Mouse (Mus musculus) right cerebral cortex, adult 18-20 months (tissue): Measurements from ENCODE around the gene Caln1.
A peak's percentile ranks its signal among the peaks of the same experiment; 100 is the strongest.
"Not testable (repeated sequence)": the region's sequence is repeated elsewhere in the genome, so short reads cannot be mapped to it uniquely, and the experiment has no call there.

Experiments used
- DNase-seq: peaks from one replicate; pipeline ENCODE4 v3.0.0; 2022; ENCODE audit warnings: mixed read lengths

Gene Caln1

GRCm38 (mm10) chr5:130553916-130554315 is 184.7 kb downstream of the Caln1 start:
- DNase-seq = no peak

GRCm38 (mm10) chr5:130563146-130563545 is 193.9 kb downstream of the Caln1 start:
- no peak for DNase-seq

DNA sequence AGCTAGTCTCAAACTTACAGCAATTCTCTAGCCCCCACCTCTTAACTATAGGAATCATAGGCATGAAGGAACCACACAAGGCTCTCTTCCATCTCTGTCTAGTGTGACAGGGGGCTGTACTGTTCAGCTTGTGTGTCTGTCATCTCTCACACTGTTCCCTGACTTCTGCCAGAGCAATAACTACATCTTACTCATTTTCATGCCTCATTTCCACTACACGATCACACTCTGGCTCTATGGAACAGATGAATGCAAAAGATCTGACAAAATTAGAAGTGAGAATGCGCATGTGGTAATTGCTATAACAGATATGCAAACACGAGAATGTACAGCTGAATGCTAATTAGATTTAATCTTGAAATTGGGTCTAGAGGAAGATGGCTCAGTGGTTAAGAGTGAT is 196.7 kb downstream of the Caln1 start:
- peak; percentile 23 for DNase-seq

GRCm38 (mm10) chr5:130577581-130577980 is 208.3 kb downstream of the Caln1 start:
- DNase-seq = no peak

- peak; percentile 23 for DNase-seq
Observed at GRCm38 (mm10) chr5:130584042-130584441, 214.8 kb downstream of the Caln1 start.

DNA sequence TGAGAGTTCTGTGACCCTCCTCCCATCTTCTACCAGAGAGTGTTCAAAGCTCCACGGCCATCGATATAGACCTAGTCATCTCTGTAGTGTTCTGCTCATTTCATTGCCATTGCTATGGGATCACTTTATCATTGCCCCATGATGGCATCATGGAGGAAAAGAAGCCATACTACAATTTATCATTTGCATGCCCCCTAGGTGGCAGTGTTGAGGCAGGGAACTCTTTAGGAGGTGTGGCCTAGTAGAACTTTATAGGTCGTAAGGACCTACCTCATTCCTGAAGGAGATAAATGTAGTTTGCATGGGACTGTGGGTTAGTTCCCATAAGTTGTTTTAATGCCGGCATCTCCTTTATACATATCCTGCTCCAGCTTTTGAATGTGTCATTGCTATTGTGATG is 217.0 kb downstream of the Caln1 start:
- DNase-seq = no peak

DNA sequence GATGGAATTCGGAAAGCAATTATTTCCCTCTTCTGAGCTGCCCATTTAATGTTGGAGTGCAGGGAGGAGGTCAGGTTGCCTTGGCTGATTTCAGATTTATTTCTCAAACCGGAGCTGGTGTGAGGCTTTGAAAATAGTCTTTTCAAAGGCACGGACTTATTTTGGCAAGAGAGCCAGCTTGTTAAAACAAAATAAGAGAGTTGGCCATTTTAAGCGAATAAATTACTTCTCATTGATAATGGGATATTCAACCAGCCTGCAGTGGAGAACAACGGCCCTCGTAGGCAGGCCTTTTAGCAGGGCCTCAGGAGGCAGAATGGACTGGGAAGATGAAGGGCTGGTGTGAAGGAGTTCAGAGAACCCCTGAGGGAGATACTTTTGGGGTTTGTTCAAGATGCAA is 227.3 kb downstream of the Caln1 start:
- DNase-seq = no peak

GRCm38 (mm10) chr5:130613657-130614056 is 244.4 kb downstream of the Caln1 start:
- no peak for DNase-seq

DNA sequence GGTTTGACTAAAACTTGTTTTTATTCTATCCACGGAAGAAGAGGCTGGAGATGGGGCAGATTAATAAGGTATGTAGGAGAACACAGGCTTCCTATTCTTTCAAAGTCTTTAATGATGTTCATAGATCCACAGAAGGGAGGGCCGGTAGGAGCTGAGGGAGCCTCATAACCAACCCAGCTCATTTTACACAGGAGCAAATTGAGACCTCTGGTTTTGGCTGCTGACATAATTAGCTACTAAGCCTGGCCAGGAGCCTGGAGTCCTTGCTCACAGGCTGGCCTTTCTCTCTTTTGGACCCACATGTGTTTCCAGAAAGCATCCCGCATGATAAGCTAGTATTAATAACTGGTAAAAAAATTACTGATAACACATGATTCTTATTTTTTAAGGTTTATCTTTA is 245.0 kb downstream of the Caln1 start:
- DNase-seq = no peak

DNA sequence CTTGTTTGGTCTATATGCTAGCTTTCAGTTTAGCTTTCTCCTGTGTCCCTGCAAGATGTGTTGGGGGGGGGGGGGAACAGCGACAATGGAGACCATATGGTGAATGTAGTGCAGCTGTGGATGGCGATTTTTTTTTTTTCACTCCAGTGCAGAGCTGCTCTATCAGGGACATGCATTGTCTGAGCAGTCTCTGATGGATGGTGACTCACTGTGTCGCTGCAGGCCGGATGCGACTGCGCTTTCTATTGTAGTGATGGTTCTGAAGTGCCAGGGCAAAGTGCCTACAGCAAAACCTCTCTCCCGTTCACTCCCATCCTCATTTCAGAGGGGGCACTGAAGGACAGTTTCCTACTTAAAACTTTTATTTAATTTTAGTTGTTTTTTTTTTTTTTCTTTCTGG is 250.8 kb downstream of the Caln1 start:
- DNase-seq = peak; percentile 19

DNA sequence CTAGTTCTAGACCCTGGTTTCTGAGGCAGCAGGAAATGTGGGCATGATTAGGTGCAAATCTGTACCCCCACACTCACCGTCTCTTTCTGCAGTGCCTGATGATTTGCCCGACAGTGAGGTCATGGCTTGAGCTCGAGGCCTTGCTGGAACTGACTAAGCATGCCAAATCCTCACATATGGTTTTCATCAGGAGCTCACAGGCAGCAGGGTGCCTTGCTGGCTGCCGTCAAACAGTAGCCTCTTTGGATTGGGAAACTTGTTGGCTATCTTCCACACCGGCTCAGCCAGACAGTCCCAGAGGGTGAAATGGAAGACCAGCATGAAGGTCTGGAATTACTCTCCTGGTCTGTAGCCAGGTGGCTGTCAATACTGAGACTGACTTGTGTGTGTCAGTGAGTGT is 254.0 kb downstream of the Caln1 start:
- DNase-seq = peak; percentile 7

DNA sequence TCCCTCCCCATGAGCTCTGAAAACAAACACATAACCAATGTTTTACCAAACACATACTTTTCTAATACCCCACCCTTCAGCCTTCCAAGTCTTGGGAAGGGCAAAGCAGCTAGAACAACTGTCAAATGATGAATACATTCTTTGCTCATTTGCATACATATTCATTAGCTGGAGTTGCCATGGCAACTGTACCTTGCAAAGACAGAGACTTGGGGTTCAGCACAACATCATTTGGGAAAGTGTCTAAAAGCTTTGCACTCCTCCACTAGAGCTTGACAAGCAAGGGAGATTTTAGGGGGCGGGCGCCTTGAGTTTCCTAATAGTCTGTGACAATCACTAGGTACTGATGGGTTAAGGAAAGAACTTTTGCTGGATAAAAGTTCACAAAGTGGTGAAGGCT is 258.5 kb downstream of the Caln1 start:
- peak; percentile 60 for DNase-seq

DNA sequence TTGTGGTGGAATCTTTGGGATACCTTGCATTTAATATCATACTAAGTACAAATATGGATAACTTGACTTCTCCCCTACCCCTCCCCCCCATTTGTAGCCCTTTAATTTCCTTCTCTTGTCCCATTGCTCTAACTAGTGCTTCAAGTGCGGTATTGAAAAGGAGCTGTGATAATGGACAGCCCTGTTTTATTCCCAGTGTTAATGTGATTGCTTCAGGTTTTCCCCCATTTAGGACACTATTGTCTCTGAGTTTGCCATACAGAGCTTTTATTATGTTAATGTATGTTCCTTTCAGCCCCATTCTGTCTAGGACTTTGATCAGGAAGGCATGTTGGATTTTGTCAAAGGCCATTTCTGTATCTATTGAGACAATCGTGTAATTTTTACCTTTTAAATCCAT is 266.1 kb downstream of the Caln1 start:
- DNase-seq = no peak

GRCm38 (mm10) chr5:130641881-130642280 is 272.6 kb downstream of the Caln1 start:
- no peak for DNase-seq

GRCm38 (mm10) chr5:130646126-130646525 is 276.9 kb downstream of the Caln1 start:
- not testable (repeated sequence) for DNase-seq

- no peak for DNase-seq
Observed at GRCm38 (mm10) chr5:130658141-130658540, 288.9 kb downstream of the Caln1 start.

GRCm38 (mm10) chr5:130666091-130666490 is 296.8 kb downstream of the Caln1 start:
- peak; percentile 51 for DNase-seq

GRCm38 (mm10) chr5:130672588-130672987 is 303.3 kb downstream of the Caln1 start:
- peak; percentile 39 for DNase-seq

DNA sequence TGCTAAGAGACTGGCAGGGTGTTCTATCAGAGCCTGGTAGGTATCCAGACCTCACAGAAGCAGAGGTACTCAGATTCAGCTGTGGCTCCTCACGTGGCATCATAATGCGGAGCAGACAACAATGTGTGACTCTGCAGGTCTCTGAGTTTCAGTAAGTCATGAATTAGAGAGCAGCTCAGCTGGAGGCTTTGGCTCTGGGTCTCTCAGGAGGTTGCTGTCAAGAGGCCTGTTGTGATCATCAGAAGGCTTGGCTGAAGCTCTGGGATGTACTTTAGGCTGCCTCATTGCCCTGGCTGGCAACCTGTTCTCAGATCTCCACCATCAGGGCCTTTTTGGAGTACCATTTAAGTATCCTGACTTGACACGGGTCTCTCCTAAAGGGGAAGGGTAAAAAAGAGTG is 303.8 kb downstream of the Caln1 start:
- no peak for DNase-seq

DNA sequence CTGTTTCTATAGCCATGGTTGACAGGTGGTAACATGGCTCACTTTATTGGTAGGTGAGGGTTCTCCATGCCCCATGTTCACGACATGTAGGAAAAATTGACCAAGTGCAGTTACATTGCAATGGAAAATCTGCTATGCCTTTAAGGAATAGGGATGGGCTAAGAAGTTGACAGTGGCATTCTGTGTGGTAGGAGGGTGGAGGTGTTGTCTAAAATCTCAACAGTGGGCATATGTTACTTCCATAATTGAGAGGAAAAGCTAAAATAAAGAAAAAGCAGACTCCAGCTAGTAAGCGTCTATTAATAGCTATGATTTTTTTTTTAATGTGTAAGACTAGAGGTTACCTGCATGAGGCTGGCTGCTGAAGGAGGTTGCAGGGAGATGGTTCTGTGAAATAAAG is 308.6 kb downstream of the Caln1 start:
- DNase-seq = no peak

- DNase-seq = peak; percentile 84
Observed at GRCm38 (mm10) chr5:130685911-130686658, 316.8 kb downstream of the Caln1 start.

DNA sequence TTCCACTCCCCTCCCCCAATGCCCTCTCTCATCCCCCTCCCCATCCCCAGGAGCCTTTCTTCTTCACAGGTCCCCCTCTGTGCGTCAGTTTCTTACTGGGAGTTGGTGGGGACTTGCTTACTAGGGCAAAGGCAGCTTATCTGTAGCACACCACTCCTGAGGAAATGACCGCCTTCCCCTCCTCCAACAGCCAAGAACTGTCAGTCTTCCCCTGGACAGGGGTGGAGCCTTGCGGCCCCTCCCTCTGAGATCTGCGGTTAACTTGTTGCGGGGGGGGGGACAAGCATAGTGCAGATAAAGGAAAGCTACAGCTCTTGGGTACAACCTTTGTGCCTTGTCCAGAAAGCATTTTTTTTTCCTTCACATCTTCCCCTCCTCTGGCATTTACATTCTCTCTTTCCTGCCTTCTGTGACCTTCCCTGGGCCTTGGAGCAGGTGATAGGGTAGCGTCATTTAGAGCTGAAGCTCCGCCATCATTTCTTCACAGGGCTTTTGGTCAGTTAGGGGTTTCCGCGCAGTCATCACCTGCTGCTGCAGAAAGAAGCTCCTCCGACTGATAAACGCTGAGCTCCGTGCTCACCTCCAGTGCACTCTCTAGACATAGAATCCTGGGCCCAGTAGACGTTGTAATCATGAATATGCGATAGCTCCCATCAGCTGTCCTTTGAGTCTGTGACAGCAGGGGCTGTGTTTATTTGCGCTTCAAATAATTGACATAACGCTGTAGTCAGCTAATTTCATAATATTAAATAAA is 319.3 kb downstream of the Caln1 start:
- no peak for DNase-seq

- DNase-seq = no peak
Observed at GRCm38 (mm10) chr5:130691349-130691748, 322.1 kb downstream of the Caln1 start.

DNA sequence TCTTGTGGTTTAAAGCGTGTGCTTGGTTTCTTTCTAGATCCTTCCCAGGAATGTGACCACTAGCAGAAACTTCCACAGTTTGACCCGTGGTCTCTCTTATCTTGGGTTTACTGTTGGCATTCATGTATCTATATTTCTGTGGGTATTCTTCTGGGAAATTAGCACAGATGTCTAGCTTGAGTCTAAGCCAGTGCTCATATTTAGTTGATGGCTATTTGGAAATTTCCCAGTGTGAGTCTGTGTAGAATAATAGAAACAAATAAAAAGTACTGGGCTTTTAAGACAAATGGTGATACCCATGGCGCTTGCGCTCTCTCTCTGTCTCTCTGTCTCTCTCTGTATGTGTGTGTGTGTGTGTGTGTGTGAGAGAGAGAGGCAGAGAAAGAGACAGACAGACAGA is 330.2 kb downstream of the Caln1 start:
- no peak for DNase-seq
